Mouse (Mus musculus) T-helper 17 cell (primary cell): ENCODE results near the gene Brpf3.

Experiments
- in situ Hi-C, 2 experiments: fragments of 300-600 bp; cut with MboI, MseI; formaldehyde crosslinking; loops; 1 replicate in 1 of 2; 2 replicates in 1 of 2; pipeline ENCODE4 v1.15.1; 2025; ENCODE audit warnings: high pct_unique_total_duplicates in 2 of 2

The Brpf3 gene

DNA sequence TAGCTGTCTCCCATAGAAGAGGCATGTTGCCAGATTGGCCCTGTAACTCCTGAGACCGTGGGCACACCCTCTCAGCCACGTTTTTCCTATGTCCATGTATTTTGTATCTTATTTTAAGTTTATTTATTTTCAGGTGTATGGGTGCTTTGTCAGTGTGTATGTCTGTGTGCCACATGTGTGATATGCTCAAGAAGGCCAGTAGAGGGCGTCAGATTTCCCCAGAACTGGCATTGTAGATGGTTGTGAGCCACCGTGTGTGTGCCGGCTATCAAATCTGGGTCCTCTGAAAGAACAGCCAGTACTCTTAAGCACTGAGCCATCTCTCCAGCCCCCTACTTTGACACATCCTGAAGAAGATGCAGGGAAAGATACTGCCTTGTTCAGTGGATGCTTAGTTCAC is 69.5 kb downstream of the Brpf3 start:
- in situ Hi-C loops = no loop called here

DNA sequence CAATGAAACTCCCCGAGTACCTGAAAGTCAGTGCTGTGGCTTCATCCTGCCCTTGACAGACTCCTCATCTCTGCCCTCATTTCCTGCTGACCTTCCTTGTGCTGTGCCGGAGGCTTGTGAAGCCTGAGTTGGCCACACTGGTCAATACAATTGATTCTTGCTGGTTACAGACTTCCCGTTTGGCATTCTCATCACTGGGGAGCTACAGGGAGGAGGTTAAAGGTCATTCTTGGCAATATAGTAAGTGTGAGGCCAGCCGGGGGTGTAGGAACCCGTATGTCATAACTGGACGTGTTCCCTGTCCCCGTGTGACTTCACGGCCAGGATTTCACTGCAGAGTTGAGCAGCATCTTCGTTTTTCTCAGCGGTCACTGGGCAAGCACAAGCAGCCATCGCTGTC is 70.9 kb downstream of the Brpf3 start:
- in situ Hi-C loops = no loop called here

DNA sequence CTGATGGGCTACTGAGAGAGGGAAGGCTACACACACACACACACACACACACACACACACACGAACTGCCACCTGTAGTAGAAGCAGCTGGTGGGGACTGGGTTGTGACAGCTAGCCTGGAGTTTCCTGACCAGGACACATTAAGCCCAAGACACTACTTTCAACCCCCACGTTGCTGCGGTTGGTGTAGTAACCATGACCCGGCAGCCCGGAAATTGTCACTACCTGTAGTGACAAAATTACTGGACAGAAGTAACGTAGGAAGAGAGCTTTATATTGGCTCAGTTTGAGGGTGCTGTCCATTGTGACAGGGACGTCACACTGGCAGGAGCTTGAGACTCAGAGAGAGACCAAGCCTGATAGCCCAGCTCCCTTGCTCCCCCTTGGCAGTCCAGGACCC is 71.4 kb downstream of the Brpf3 start:
- in situ Hi-C loops = no loop called here

DNA sequence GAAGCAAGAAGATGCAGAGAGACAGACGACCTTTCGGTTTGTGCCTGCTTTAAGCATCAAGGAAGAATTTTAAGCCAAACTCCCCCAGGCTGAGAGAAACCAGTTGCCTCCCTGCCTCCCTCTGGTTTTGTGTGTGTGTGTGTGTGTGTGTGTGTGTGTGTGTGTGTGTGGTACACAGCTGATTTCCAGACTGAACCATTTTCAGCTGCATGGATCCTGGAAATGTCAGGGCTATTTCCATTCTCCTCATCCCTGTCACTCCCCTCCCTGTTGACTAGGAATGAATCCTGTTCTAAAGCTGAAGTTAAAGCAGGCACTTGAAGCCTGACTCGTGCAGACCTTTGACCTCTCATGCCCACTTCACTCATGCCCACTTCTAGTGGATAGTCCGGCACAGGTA is 73.3 kb downstream of the Brpf3 start:
- in situ Hi-C loops = no loop called here

DNA sequence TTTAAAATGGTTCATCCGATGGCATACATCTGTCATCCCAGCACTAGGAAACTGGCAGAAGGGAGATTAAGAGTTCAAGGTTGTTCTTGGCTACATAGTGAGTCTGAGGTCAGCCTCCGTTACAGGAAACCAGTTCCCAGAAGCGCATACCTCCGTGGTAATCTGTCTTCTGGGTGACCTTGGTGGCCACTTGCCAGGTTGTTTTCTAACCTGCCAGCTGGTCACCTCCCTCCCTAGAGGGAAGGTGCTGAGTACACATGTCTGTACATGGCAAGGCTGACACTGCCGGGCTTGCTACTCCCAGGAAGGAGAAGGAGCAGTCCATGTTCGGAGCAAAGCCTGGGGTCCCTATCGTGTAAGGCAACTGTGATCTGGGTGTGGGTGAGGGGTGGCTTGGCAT is 73.9 kb downstream of the Brpf3 start:
- in situ Hi-C loops = no loop called here

DNA sequence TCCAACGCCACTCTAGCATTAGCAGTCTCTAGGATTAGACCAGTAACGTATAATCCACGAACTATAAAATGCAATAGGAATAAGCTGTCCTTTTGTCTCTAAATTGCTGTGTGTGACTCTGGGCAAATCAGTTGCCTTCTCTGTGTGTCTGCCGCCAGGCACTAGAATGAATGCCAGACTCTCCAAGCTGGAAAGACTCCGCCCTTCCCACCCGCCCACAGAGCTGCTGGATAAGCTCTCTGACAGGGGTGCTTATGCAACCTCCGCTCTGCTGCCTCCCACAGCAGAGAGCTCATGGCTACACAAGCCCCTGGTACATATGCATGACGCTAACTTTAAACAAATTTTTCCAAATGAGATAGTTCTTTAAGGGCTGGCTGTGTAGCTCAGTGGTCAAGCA is 74.4 kb downstream of the Brpf3 start:
- in situ Hi-C loops = no loop called here

DNA sequence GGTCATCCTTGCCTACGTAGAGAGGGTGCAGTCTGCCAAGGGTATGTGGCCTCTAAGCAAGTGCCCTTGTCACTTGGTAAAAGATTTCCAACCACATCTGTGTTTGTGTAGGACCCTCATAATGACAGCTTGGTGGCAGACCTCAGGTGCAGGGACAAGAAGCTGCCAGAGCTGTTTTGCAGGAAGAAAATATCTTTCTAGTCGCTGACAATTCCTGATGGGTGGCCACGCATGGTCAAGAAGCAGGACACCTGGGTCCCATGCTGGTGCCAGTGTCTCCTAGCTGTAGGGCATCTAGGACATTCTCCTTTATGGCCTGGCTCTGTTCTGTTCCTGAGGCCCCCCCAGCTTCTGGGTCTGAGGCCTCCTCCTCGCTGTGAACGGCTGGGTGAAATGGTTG is 75.4 kb downstream of the Brpf3 start:
- in situ Hi-C loops = no loop called here

DNA sequence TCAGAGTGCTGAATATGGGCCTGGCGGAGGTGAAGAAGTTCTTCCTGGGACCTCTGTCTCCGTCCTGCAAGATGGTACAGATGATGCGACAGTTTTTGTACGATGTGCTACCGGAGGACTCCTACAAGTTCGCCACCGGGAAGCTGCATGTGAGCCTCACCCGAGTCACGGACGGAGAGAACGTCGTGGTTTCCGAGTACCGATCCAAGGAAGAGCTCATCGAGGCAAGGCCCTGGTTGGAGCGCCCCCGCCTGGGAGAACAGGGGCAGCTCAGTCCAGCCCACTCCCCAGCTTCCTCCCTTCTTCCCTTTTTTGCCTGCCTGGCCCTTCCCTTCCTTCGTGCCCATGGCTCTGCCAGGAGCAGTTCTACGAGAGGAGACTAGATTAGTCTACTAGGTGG is 75.9 kb downstream of the Brpf3 start:
- in situ Hi-C loops = no loop called here

DNA sequence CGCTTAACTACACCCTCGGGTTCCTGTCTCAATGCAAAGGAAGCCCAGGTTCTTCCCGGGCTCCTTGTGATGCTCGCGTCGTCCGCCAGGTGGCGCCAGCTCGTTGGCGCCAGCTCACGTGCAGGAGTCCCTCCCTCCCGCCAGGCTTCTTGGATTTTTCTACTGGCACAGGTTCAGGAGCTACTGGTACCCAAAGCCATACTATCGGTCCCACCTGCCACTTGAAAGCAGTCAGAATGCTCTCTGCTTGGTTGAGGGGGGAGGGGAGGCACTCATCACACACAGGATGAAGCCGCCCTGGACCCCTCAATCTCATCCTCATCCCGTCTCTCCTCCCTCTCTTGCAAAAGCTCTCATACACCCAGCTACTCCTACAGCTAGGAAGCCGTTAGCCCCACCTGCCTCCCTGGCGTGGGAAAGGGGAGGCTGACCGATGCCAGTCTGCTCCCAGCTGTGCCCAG is 79.1 kb downstream of the Brpf3 start:
- in situ Hi-C loops = no loop called here

DNA sequence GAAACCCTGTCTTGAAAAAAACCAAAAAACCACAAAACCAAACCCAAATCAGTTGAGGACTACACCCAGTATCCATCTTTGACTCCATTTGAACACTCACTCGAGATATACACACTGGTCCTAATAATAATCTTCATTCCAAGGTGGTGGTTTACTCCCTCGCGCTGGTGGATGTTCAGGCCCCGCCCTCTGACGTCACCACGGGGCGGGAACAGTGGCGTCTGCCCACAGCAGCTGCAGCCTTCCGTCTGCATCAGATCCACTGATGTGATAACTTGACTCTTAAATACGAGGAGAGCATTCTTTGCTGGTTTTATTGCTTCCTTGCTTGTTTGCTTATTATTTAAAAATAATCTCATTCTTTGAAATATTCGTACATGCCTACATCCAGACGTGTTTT is 81.4 kb downstream of the Brpf3 start:
- in situ Hi-C loops = no loop called here

DNA sequence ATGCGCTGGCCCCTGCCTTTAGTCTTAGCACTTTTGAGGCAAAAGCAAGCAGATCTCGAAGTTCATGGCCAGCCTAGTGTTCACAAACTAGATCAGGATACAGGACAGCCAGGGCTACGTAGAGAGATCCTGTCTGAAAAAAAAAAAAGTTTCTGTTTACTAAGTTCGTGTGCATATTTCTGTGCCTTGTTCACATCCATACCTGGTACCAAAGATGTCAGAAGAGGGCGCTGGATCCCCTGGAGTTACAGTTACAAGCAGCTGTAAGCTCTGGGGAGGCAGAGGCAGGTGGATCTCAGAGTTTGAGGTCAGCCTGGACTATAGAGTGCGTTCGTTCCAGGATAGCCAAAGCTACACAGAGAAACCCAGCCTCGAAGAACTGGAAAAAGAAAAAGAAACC is 81.9 kb downstream of the Brpf3 start:
- in situ Hi-C loops = no loop called here

DNA sequence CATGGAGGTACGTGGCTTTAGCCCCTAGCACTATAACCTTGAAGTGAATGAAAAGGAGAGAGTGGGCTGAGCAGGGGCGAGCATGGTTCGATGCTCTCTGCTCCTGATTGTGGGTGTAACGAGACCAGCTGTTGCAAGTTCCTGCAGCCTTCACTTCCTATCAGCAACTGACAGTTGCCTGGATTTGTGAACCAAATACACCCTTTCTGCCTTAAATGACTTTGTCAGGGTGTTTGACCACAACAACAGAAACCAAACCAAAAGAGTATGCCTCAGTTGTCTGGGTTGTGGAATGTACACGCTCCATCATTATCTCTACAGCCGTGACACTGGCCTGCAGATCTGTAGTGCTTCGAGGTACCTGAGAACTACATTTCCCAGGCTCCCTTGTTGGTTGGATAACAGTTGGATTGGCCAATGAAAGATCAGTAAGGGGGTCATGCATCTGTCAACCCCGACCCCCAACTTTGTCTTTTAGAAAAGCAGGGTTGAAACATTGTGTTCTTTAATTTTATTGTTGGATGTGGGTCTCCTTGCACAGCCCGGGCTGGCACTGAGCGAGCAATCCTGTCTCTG is 83.1 kb downstream of the Brpf3 start:
- in situ Hi-C loops = no loop called here

DNA sequence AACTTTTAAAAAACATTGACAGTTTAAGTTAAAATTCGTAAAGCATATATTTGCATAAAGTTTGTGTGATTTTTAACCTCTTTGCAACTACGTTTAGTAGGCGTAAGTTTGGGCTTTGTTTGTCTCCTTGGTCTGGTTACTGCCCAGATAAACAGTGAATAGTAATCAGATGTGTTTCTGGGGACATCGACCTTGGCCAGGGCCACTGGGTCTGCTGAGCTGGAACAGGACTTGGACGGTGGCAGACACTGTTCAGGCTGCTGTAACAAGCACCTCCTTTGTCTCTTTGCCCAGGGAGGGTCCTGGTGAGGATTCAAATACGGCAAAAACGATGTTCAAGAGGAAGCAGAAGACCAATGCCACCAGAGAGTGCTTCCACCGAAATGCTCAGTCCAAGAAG is 84.3 kb downstream of the Brpf3 start:
- in situ Hi-C loops = no loop called here

DNA sequence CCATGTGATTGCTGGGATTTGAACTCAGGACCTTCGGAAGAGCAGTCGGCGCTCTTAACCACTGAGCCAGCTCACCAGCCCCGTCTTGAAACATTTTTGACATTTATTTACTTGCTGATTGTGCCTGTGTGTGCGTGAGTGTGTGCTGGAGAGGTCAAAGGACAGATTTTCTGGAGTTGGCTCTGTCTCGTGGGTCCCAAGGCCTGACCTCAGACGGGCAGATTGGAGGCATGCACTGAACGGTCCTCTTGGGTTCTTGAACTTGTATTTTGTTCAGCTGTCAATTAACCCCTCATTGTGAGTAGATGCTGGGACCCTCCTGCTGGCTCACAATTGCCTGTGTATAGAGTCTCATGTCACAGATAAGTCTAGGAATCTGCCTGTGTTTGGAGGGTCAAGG is 85.4 kb downstream of the Brpf3 start:
- in situ Hi-C loops = no loop called here
